Mouse (Mus musculus) liver, adult 2 months (tissue): Measurements from ENCODE around the gene Prune2.

Experiments used
- CTCF ChIP-seq: fragments of 200-500 bp; IDR thresholded peaks from 2 replicates; pipeline ENCODE4 v1.5.1; 2011; ENCODE audit warnings: low read depth, low read length, control low read depth
- POLR2A ChIP-seq: fragments of 200-500 bp; IDR thresholded peaks from 2 replicates; pipeline ENCODE4 v1.6.1; 2011; ENCODE audit warnings: low read length, control low read depth; ENCODE audit not compliant: insufficient read depth; ENCODE audit errors: extremely low read depth

DNA sequence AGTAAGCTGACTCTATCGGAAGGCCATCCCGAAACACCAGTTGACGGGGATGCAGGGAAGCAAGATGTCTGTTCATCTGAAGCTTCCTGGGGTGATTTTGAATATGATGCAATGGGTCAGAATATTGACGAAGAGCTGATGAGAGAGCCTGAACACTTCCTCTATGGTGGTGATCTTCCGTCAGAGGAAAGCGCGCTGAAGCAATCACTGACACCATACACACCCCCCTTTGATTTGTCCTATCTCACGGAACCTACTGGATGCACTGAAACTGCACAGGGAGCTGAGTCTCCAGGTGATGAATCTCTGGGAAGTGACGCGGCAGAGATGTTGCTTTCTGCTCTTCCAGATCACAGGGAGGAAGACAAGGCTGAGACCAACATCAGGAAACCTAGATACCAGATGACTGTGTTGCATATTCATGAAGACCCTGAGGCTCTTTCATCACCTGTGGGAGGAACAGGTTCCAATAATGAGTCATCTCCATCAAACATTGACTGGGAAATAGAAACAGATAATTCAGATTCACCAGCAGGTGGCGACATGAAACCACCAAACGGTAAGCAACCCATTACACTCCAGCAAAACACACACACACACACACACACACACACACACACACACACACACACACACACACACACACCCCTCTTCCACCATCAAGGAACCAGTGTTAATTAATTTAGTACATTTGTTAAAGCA, 168.3 kb downstream of the Prune2 start:
- TF ChIP-seq CTCF, result peak; percentile 20; the same call in 1 of the 2 replicates
- no peak for TF ChIP-seq POLR2A
